Mouse (Mus musculus) granulocyte monocyte progenitor cell, adult 5-6 weeks (primary cell): ENCODE measurements around the gene Spred2. TPM values are rescaled to one million over a fixed set of nuclear protein-coding genes. Genes with fewer than 3 reads are reported as not detected.

Experiments
- ATAC-seq: replicated peaks from 2 replicates; pipeline ENCODE4 v1.8.0; 2016; ENCODE audit warnings: mild to moderate bottlenecking, moderate TSS enrichment, inconsistent platforms; ENCODE audit not compliant: poor library complexity, severe bottlenecking
- total RNA-seq, 2 experiments: library from RNA; stranded (forward) in 1 of 2; stranded (reverse) in 1 of 2; fragments of 200-712, 200-1000 nt in 1 of 2; fragments of >200 nt in 1 of 2; fragmentation: Nextera tagmentation in 1 of 2; gene quantifications; 2 replicates each; pipeline ENCODE4 v1.2.3; 2014 to 2017

Spred2 gene
- total RNA-seq, 2 experiments from 2014 or later: 6.8 to 19.4 TPM

- ATAC-seq: no peak
Measured at GRCm38 (mm10) chr11:19924757-19925148, 578 bp downstream of the Spred2 start.

DNA sequence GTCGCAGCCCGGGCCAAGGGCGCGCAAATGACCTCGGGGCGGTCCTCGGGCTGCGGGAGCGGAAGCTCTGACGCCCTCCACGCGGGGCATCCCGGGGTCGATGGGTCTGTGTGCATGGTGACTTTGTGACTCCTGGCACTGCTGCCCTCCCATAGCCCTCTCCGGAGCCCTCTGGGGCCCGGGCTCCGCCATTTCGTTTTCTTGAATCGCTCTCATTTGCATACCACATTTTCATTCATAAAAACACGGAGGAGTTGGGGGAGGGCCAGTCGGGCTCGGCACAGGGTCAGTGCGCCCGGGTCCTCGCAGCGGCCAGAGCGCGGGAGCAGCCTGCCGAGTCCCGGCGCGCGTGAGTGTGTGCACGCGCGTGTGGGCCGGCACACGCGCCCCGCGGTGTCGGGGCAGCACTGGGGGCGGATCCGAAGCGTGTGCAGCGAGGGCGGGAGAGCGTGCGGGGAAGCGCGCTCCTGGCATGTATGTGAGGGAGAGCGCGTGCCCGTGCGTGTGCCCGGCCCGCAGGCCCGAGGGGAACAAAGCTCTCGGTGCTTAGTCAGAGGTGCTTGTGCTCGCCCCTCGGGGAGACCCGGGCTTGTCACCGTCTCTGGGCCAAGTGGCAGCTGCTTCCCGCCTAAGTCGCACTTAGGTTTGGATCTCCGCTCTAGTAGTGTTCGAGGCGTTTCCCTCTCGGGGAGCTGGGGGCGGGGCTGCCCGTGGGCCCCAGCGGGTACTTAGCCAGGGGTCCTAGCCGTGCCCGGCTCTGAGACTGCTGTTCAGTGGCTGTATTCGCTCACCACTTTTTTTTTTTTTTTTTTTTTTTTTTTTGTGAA is 1.2 kb downstream of the Spred2 start:
- ATAC-seq: peak; percentile 38

DNA sequence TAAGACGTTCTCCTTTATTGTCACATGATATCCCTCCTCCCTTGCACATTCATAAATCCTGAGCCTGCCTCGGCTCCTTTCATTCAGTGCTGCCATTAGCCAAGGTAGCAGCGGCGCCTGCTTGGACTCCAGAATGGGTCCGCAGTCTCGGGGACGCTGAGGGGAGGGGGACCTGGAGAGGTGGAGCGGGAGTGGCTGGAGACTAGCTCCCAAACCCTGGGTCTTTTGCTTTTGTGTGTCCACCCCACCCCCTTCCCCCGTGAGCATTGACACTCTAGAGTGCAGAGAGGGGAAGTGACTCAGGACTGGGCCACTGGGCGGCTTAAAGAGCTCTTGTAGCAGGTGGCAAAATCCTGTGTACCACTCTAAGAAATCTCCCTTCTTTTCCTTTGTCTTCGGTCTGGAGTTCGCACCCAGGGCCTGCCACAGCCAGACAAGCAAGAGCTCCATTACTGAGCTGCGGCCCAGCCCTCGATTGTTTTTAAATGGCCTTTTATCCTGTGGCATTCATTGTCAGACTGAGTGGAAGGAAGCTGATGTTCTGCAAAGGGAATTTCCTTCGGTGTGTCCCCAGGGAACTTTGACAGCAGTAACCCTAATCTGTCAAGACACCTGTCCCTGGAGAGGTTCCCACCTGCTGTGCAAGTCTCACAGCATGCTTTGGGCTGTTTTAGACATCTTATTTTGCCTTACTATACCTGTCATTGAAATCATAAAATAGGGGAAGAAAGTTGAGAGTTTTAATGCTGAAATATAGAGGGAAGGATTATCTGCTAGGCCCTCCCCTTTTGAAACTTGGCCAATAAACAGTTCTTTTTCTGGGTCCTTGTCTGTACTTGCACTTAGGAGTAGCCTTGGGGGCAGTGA is 2.0 kb downstream of the Spred2 start:
- peak; percentile 35 for ATAC-seq

DNA sequence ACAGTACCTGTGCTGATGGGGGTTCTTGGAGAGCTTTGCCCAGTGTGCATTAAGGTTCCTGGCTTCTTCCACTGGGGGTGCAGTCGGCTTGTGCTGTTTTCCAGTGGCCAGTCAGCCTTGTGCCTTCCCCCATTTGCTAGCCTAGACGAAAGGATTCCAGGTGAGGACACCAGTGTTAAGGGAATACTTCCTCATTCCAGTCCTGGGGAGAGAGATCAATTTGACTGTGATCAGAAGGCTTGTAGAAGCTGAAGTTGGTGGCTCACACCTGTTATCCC is 2.6 kb downstream of the Spred2 start:
- no peak for ATAC-seq

- ATAC-seq: no peak
Measured at GRCm38 (mm10) chr11:19928633-19929032, 4.5 kb downstream of the Spred2 start.

- ATAC-seq: peak; percentile 34
Measured at GRCm38 (mm10) chr11:19929087-19929865, 5.1 kb downstream of the Spred2 start.

DNA sequence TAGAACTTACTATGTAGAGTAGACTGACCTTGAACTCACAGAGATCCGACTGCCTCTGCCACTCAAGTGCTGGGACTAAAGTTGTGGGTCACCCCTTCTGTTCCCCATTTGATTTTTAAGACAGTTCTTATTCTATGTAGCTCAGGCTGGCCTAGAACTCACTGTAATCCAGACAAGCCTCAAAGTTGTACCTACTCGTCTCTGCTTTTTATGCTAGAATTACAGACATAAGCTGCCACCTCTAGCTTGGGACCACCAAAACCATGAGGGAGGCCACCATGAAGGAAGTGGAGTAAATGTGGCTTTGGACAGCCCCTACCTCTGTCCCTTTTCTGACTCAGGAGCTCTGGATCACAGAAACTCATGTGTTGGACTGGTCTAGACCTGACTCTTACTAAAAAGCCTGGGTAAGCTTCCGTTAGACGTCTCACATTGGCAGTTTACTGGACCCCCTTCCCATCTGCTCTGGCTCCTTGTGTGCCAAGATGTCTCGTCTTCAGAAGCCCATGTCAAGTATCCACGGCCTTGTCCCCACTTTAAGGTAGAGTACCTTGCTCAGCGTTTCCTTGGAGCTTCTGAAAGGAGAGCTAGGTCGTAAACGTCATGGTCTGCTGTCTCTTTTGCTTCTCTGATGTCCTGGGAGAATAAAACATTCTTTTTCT is 7.5 kb downstream of the Spred2 start:
- no peak for ATAC-seq

GRCm38 (mm10) chr11:19932983-19933511 is 8.9 kb downstream of the Spred2 start:
- ATAC-seq: no peak

DNA sequence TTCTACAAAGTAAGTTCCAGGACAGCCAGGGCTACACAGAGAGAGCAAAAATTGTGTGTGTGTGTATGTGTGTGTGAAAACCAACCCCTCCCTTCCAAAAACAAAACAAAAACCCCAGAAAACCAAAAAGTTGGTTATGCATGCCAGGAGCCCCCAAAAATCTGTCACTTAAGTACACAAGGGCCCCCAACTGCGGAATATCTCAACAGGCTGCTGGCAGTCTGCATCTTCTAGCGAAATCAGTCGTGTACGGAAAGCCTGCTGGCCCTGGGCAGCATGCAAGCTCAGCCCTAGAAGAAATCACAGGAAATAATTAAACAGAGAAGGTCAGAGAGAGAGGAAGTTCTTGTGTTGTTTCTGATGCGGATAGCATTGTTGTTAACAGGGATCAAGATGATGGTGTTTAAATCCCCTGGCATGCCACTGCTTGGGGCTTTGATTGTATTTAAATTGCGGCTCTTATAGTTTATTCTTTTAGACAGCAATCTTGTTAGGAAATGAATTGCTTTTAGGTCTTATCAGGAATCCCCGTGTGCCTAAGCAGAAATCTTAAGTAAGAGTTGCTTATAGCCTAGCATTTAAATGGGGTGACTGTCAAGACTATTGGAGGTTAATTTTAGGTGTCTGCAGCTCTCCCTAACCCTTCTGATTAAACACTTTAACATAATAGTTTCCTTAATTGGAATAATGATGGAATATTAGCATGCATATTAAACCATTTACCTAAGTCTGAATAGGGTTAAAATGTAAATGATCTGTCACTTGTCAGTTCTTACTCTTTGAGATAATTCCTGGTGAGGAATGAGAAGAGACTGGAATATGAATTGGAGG is 11.6 kb downstream of the Spred2 start:
- ATAC-seq: no peak

- ATAC-seq: no peak
Measured at GRCm38 (mm10) chr11:19938456-19939004, 14.4 kb downstream of the Spred2 start.

- peak; percentile 78 for ATAC-seq
Measured at GRCm38 (mm10) chr11:19939305-19939730, 15.1 kb downstream of the Spred2 start.

- no peak for ATAC-seq
Measured at GRCm38 (mm10) chr11:19939831-19940230, 15.7 kb downstream of the Spred2 start.

DNA sequence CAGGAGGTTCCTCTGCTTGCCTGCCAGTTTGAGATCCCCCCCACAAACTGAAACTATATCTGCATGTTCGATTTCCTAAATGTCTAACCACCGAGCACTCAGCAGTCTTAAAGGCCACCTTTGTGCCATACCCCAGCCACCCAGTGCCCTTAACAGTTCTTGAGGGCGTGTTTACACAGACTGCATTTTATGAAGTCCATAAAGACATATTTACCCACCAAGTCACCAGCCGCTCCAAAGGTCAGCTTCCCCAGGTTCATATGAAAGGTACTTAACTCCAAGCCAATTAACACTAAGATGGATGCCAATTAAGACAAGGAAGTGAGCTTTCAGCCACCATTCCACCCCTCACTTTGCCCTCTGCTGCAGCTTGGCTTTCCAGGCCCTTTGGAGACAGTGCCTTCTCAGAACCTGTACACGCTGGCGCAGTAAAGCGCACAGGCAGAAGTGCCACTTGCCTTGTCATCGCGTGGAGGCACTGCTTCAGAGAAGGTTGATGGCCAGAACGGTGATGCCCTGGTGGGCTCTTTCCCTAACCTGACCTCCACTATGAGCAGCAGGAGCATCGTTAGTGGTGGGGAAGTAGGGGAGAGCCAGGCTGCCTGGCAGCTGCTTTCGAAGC is 17.1 kb downstream of the Spred2 start:
- no peak for ATAC-seq

DNA sequence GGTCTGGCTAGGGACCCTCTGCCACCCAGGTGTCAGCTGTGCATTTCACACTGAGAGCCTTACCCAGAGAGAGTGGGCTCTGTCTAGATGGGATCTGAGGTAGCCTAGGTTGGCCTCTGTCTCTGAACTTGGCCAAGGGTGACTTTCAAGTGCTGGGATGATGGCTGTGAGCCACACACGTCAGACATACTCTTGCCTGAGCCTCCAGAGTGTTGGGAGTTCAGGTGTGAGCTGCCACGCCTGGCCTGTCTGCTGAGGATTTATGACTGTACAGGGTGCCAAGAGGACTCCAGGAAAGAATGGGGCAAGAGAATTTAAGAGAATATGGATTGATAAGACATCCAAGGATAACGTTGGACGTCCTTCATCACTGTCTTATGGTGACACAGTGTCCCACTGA is 17.8 kb downstream of the Spred2 start:
- ATAC-seq: no peak

DNA sequence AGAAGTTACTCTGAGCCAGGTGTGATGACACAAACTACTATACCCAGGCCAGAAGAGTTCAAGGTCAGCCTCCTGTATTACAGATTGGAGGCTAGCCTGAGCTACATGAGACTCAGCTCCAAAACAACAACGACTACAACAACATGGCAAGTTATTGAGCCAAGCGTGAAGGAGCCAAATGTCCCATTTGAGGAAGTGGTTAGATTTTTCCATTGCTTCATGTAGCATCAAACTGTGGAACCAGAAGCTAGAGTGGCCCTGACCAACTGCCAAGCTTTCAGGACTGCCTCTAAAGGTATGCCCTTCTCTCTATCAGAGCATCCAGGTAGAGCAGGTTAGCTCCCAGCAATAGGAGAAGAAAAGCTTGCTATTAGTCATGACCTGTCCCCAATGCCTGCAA is 19.6 kb downstream of the Spred2 start:
- ATAC-seq: peak; percentile 67

DNA sequence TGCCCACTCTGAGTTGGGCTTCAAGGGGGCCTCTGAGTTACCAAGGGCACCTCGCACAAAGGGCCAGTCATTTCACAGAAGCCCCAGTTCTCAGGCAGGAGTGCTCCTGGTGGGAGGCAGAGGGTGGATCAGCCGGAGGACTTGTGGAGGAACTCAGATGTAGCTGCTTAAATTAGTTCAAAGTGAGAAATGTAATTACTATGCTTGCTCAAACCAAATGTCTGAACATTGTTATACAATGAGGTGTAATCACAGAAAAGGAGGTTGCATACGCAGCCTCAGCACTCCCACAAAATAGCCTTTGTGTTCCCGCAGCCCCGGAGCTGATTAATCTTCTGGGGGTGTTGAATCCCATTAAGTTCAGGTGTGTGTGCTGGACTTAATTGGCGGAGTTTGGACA is 20.5 kb downstream of the Spred2 start:
- ATAC-seq: no peak

DNA sequence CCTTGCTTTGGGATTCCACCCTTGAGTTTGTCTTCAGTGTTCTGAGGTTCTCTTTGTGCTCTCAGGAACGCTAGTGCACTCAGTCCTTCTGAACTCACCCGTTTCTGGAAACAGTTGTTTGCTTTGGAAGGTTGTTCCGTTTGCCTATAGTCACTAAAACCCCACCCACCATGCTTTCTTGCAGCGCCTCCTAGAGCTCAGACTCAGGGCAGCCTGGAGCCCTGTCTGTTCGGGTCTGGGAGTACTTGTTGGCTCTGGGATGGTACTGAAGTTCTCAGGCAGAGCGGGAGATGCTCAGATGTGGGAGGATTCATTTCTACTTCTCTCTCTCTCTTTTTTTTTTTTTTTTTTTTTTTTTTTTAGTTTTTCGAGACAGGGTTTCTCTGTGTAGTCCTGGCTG is 22.5 kb downstream of the Spred2 start:
- no peak for ATAC-seq

- no peak for ATAC-seq
Measured at GRCm38 (mm10) chr11:19947626-19948135, 23.5 kb downstream of the Spred2 start.
